Mouse (Mus musculus): ENCODE measurements at regions not wholly inside any gene's neighbourhood (a gene's known extent, or its start where the extent isn't known, plus 50 kb on each side); places are given as distances from the start of the nearest gene placed in this dataset.

DNA sequence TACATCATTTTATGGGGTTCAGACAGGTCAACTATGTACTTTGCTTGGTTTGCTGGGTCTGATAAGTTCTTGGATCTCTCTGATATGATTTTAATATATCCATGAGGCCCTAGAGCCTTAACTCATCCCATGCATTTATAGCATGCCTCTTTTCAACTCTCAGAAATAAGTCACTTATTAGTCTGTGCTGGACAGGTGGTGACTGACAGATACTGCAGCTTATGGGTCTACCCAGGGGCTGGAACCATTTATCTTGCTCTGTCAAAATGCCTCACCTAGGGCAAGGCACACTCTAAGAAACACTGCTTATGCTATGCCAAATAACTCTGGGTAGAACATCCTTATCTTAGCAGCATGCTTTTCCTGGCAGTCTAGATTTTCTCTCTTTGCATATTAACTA, 225.6 kb downstream of the Mbnl1 start:
- TF ChIP-seq POLR2A (IDR thresholded peaks at IDR 0.05; ENCODE audit: insufficient read depth, low read length) = no peak
- Histone ChIP-seq H3K9me3 (replicated peaks; ENCODE audit: control insufficient read depth, insufficient read depth, low read length, poor library complexity, severe bottlenecking) (no peaks in the 10 kb centered on the region), H3K36me3 (ENCODE audit: control insufficient read depth, insufficient read depth, low read length, poor library complexity, severe bottlenecking) (no peaks in the 10 kb centered on the region), H3K4me3 (ENCODE audit: low read depth, low read length) (no peak overlapping the region), H3K27ac (ENCODE audit: insufficient read depth, low read length) (no peak overlapping the region), H3K27me3 (ENCODE audit: control insufficient read depth, insufficient read depth, low read length, poor library complexity, severe bottlenecking) (no peaks in the 10 kb centered on the region), H3K4me1 (ENCODE audit: control insufficient read depth, insufficient read depth, low read length) (no peaks in the 10 kb centered on the region), H3K9ac (ENCODE audit: low read depth, poor library complexity, severe bottlenecking) (no peak overlapping the region)

DNA sequence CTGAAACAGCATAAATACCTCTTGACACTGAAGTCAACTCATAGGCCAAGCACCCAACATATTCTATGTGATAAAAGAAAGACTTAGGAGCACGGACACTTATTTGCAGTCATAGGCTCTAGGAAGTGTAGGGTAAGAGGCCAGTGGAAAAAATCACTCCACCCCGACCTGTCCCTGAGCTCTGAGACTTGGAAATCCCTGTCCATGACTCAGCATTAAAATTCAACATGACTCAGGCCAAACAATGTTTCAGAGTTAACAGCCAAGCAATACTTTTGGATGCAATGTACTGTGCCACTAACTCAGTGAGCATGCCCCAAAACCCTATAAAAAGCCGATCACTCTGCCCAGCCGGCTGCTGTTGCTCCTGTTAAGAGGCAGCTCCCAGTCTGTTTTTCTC, 234.5 kb downstream of the Mbnl1 start:
- Histone ChIP-seq H3K27me3 (ENCODE audit: control insufficient read depth, insufficient read depth, low read length, poor library complexity, severe bottlenecking) (no peaks in the 10 kb centered on the region), H3K4me3 (ENCODE audit: low read depth, low read length) (no peak overlapping the region), H3K4me1 (ENCODE audit: control insufficient read depth, insufficient read depth, low read length) (no peaks in the 10 kb centered on the region), H3K27ac (ENCODE audit: insufficient read depth, low read length) (no peak overlapping the region), H3K9me3 (replicated peaks; ENCODE audit: control insufficient read depth, insufficient read depth, low read length, poor library complexity, severe bottlenecking) (no peaks in the 10 kb centered on the region), H3K9ac (ENCODE audit: low read depth, poor library complexity, severe bottlenecking) (no peak overlapping the region), H3K36me3 (ENCODE audit: control insufficient read depth, insufficient read depth, low read length, poor library complexity, severe bottlenecking) (no peaks in the 10 kb centered on the region)
- no peak for TF ChIP-seq POLR2A (IDR thresholded peaks at IDR 0.05; ENCODE audit: insufficient read depth, low read length)
- no peak for TF ChIP-seq EP300 (IDR thresholded peaks at IDR 0.05; ENCODE audit: insufficient read depth, low read depth, low read length)
- TF ChIP-seq CTCF (IDR thresholded peaks at IDR 0.05; ENCODE audit: low read depth, low read length) = no peak

DNA sequence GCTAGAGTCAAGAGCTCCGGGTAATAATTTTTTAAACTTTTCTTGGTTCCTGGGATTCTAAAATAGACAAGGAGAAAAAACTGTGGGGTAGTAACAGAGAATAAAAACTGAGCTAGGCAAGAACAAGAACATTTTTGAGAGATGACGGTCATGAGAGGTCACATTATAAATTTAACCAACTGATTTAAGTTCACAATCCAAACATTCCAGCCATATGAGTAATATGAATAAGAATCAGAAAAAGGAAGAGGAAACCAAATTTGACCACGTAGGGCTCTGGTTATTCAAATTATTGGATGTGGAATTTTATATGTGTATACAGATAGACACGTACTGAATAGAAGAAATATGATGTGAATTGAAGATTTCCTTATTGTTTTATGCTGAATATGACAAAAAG, 240.3 kb downstream of the Mbnl1 start:
- H3K4me1 ChIP-seq (ENCODE audit: control insufficient read depth, insufficient read depth, low read length) = no peaks in the 10 kb centered on the region
- no peak overlapping the region for H3K27ac ChIP-seq (ENCODE audit: insufficient read depth, low read length)
- H3K36me3 ChIP-seq (ENCODE audit: control insufficient read depth, insufficient read depth, low read length, poor library complexity, severe bottlenecking) = no peaks in the 10 kb centered on the region
- H3K9me3 ChIP-seq (replicated peaks; ENCODE audit: control insufficient read depth, insufficient read depth, low read length, poor library complexity, severe bottlenecking) = no peaks in the 10 kb centered on the region
- H3K27me3 ChIP-seq (ENCODE audit: control insufficient read depth, insufficient read depth, low read length, poor library complexity, severe bottlenecking) = no peaks in the 10 kb centered on the region
- H3K4me3 ChIP-seq (ENCODE audit: low read depth, low read length) = no peak overlapping the region
- no peak overlapping the region for H3K9ac ChIP-seq (ENCODE audit: low read depth, poor library complexity, severe bottlenecking)
- no peak for TF ChIP-seq EP300 (IDR thresholded peaks at IDR 0.05; ENCODE audit: insufficient read depth, low read depth, low read length)
- no peak for TF ChIP-seq POLR2A (IDR thresholded peaks at IDR 0.05; ENCODE audit: insufficient read depth, low read length)
- no peak for TF ChIP-seq CTCF (IDR thresholded peaks at IDR 0.05; ENCODE audit: low read depth, low read length)

DNA sequence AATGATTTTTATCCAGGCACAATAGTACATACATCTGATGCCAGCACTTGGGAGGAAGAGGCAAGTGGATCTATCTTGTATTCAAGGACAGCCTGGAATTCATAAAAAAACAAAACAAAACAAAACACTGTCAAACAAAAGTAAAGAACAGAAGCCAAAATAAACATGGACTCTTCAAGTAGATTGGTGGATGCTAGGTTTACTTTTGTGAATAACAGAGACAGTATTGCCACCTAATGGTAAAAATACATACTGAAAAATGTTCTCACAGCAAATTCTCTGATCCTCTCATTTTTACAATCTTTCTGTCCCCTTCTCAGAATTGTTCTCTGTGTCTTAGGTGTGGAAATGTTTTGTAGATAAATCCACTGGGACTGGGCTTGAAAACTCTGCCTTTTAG, 247.7 kb downstream of the Mbnl1 start:
- Histone ChIP-seq H3K27me3 (ENCODE audit: control insufficient read depth, insufficient read depth, low read length, poor library complexity, severe bottlenecking) (no peaks in the 10 kb centered on the region), H3K27ac (ENCODE audit: insufficient read depth, low read length) (no peak overlapping the region), H3K9ac (ENCODE audit: low read depth, poor library complexity, severe bottlenecking) (no peak overlapping the region), H3K36me3 (ENCODE audit: control insufficient read depth, insufficient read depth, low read length, poor library complexity, severe bottlenecking) (no peaks in the 10 kb centered on the region), H3K4me1 (ENCODE audit: control insufficient read depth, insufficient read depth, low read length) (no peaks in the 10 kb centered on the region), H3K9me3 (replicated peaks; ENCODE audit: control insufficient read depth, insufficient read depth, low read length, poor library complexity, severe bottlenecking) (no peaks in the 10 kb centered on the region), H3K4me3 (ENCODE audit: low read depth, low read length) (no peak overlapping the region)
- TF ChIP-seq EP300 (IDR thresholded peaks at IDR 0.05; ENCODE audit: insufficient read depth, low read depth, low read length) = no peak
- TF ChIP-seq POLR2A (IDR thresholded peaks at IDR 0.05; ENCODE audit: insufficient read depth, low read length) = no peak
- TF ChIP-seq CTCF (IDR thresholded peaks at IDR 0.05; ENCODE audit: low read depth, low read length) = no peak

DNA sequence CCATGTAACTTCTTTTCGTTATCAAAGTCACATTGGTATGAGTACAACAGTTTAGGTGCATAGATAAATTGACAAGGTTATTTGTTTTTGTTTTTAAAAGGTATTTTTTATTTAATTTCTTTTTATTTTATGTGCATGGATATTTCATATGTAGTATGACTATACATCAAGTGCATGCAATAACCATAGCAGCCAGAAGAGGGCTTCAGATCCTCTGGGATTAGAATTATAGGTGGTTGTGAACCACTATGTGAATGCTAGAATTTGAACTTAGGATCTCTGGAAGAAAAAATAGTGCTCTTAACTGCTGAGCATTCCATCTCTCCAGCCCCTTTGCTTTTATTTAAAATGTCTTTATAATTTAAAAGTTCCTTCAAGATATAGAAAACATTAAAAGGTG, 258.7 kb downstream of the Mbnl1 start:
- Histone ChIP-seq H3K9ac (ENCODE audit: low read depth, poor library complexity, severe bottlenecking) (no peak overlapping the region), H3K4me3 (ENCODE audit: low read depth, low read length) (no peak overlapping the region), H3K4me1 (ENCODE audit: control insufficient read depth, insufficient read depth, low read length) (no peaks in the 10 kb centered on the region), H3K36me3 (ENCODE audit: control insufficient read depth, insufficient read depth, low read length, poor library complexity, severe bottlenecking) (no peaks in the 10 kb centered on the region), H3K27ac (ENCODE audit: insufficient read depth, low read length) (no peak overlapping the region), H3K9me3 (replicated peaks; ENCODE audit: control insufficient read depth, insufficient read depth, low read length, poor library complexity, severe bottlenecking) (no peaks in the 10 kb centered on the region), H3K27me3 (ENCODE audit: control insufficient read depth, insufficient read depth, low read length, poor library complexity, severe bottlenecking) (no peaks in the 10 kb centered on the region)
- TF ChIP-seq POLR2A (IDR thresholded peaks at IDR 0.05; ENCODE audit: insufficient read depth, low read length) (no peak), CTCF (IDR thresholded peaks at IDR 0.05; ENCODE audit: low read depth, low read length) (no peak), EP300 (IDR thresholded peaks at IDR 0.05; ENCODE audit: insufficient read depth, low read depth, low read length) (no peak)

DNA sequence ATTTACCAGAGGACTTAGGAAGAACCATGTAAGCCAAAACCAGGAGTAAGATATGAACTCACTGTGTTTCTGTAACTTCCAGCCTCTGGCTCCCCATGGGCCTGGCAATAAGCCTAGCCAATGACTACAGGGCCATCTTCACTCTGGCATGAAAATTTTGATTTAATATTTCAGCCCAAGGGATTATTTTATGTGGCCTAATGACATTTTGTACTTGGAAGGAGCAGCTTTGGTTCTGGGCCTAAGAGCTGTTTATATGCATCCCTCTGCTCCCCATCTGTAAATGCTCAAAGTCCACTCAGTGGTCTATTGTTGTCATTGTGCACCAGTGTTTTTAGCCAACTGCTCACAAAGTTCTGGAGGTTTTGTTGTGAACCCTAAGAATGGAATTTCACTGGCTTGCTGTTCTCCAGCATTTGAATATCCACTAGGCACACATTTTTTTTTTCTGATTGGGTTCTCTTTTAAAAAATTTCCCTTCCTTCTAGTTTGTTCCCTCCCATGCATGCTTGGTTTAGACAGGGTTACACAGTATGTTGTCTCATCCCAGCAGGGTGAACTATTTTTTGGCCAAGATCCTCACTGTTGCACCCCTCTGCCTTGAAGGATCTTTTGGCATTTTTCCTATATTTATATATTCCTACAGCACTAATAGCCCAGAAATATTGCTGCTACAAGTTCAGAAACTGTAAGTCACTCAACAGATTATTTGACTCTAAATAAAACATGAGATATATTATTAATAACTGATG, 261.9 kb upstream of the P2ry1 start:
- Histone ChIP-seq H3K9ac (ENCODE audit: low read depth, poor library complexity, severe bottlenecking) (no peak overlapping the region), H3K9me3 (replicated peaks; ENCODE audit: control insufficient read depth, insufficient read depth, low read length, poor library complexity, severe bottlenecking) (no peaks in the 10 kb centered on the region), H3K27me3 (ENCODE audit: control insufficient read depth, insufficient read depth, low read length, poor library complexity, severe bottlenecking) (no peaks in the 10 kb centered on the region), H3K4me3 (ENCODE audit: low read depth, low read length) (no peak overlapping the region), H3K36me3 (ENCODE audit: control insufficient read depth, insufficient read depth, low read length, poor library complexity, severe bottlenecking) (no peaks in the 10 kb centered on the region), H3K4me1 (ENCODE audit: control insufficient read depth, insufficient read depth, low read length) (no peaks in the 10 kb centered on the region), H3K27ac (ENCODE audit: insufficient read depth, low read length) (no peak overlapping the region)
- TF ChIP-seq EP300 (IDR thresholded peaks at IDR 0.05; ENCODE audit: insufficient read depth, low read depth, low read length) = no peak
- no peak for TF ChIP-seq POLR2A (IDR thresholded peaks at IDR 0.05; ENCODE audit: insufficient read depth, low read length)
- no peak for TF ChIP-seq CTCF (IDR thresholded peaks at IDR 0.05; ENCODE audit: low read depth, low read length)
